Mouse (Mus musculus) cerebellum, adult 2 months (tissue): ENCODE measurements around the gene Ak2.

ENCODE experiments used
- CTCF ChIP-seq: fragments of 200-500 bp; IDR thresholded peaks from 2 replicates; pipeline ENCODE4 v1.5.1; 2011; ENCODE audit warnings: low read depth, mild to moderate bottlenecking, control low read depth, low read length, moderate library complexity, borderline replicate concordance; ENCODE audit not compliant: insufficient read depth
- POLR2A ChIP-seq: fragments of 200-500 bp; IDR thresholded peaks from 2 replicates; pipeline ENCODE4 v1.6.1; 2011; ENCODE audit warnings: low read length, control low read depth, borderline replicate concordance; ENCODE audit not compliant: insufficient read depth

GRCm38 (mm10) chr4:129035851-129036445, 44.2 kb downstream of the Ak2 start:
- no peak for TF ChIP-seq CTCF
- TF ChIP-seq POLR2A = no peak
